Mouse (Mus musculus): Measurements from ENCODE around the gene Dclk2. TPM values are rescaled to one million over a fixed set of nuclear protein-coding genes. Genes with fewer than 3 reads are reported as not detected.

The Dclk2 gene
- polyA plus RNA-seq, 1 experiment from 2014 or later: 32.5 TPM

DNA sequence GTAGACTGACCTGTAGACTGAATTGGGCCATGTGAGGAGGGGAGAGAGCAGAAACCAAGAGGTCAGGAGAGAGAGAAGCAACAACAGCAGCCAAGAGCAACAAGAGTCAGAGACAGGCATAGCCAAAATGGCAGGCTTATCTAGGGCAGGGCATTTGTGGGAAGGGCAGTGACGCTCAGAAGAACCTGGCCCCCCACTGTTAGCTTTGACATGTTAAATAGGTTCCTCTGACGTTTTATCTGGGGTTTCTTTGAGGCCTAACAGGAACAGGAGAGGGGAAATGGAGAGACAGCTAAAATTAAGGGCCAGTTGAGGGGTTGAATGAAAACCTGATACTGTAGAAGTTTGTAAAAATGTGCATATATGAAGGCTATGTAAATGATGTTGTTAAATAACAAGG, 30.0 kb upstream of the Dclk2 start:
- no peak overlapping the region for H3K27ac ChIP-seq (ENCODE audit: low read depth, low read length)
- no peak overlapping the region for H3K9ac ChIP-seq (ENCODE audit: low read depth, low read length)
- H3K4me2 ChIP-seq (replicated peaks; ENCODE audit: low read depth, low read length): no peak overlapping the region
- H3K4me3 ChIP-seq (ENCODE audit: low read depth, low read length): no peak overlapping the region
- no peaks in the 10 kb centered on the region for H3K4me1 ChIP-seq (replicated peaks; ENCODE audit: control insufficient read depth, insufficient read depth, low read length)
- 24% methylated on average over 2 of the region's 2 CpGs for WGBS
- H3K36me3 ChIP-seq (ENCODE audit: control insufficient read depth, insufficient read depth, low read length): no peaks in the 10 kb centered on the region
- H3K27me3 ChIP-seq (ENCODE audit: control insufficient read depth, insufficient read depth, low read length): no peaks in the 10 kb centered on the region
- ATAC-seq (ENCODE audit: low FRiP score) (no peak), DNase-seq (ENCODE audit: low spot score) (no peak)
- no peaks in the 10 kb centered on the region for H3K9me3 ChIP-seq (ENCODE audit: control insufficient read depth, low read length)

DNA sequence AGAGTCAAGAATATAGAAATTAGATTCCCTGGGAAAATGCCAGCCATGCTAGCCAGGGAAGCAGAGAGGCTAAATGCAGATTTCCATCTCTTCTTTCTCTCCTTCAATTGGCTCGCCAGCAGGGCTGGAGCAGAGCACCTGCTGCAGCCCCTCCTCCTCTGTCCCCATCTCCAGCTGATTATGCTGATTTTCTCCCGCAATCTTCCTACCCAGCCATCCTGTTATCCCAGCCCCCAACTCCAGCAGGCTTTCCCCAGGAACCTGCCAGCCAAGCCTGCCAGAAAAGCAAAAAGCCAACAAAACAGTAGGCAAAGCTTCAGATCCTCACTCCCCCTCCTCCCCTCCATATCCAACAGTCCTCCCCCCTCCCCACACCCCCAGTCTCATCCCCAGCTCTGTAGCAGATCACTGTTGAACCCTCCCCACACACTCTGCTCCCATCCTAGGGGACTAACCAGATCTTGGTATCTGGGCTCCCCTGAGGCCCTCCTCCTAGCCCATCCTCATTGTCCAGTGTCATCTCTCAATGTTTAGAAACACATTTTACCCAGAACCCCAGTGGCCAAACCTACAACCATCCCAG, 15.7 kb upstream of the Dclk2 start:
- peak; percentile 51 for DNase-seq (ENCODE audit: low spot score)
- H3K27ac ChIP-seq (ENCODE audit: low read depth, low read length): 0 out of 2 replicates have a peak overlapping the region, but pooled peaks have one; percentile 2
- no peaks in the 10 kb centered on the region for H3K9me3 ChIP-seq (ENCODE audit: control insufficient read depth, low read length)
- no peaks in the 10 kb centered on the region for H3K4me1 ChIP-seq (replicated peaks; ENCODE audit: control insufficient read depth, insufficient read depth, low read length)
- H3K4me3 ChIP-seq (ENCODE audit: low read depth, low read length): no peak overlapping the region
- no peak overlapping the region for H3K9ac ChIP-seq (ENCODE audit: low read depth, low read length)
- no peak overlapping the region for H3K4me2 ChIP-seq (replicated peaks; ENCODE audit: low read depth, low read length)
- peak; percentile 84 for ATAC-seq (ENCODE audit: low FRiP score)
- no peaks in the 10 kb centered on the region for H3K36me3 ChIP-seq (ENCODE audit: control insufficient read depth, insufficient read depth, low read length)
- no peaks in the 10 kb centered on the region for H3K27me3 ChIP-seq (ENCODE audit: control insufficient read depth, insufficient read depth, low read length)
- WGBS: 11% methylated on average over 2 of the region's 2 CpGs

DNA sequence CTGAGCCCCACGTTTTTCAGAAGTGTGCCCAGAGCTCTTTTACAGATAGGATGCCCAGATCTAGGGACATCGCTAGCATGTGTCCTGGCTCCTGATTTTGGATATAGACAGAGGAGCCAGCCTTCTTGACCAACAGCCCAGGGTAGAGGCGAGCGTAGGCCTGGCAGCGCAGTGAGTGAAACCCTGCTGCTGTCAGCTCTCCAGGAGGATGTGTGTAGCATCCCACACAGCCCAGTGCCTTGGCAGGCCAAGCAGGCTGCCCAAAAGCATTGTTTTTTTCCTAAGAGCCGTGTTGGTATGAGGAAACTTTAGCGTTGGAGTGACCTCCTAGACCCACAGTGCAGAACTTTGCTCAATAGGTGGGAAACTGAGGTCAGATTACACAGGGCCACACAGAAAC, 12.8 kb upstream of the Dclk2 start:
- Histone ChIP-seq H3K36me3 (ENCODE audit: control insufficient read depth, insufficient read depth, low read length) (no peaks in the 10 kb centered on the region), H3K4me3 (ENCODE audit: low read depth, low read length) (no peak overlapping the region), H3K4me2 (replicated peaks; ENCODE audit: low read depth, low read length) (no peak overlapping the region), H3K27ac (ENCODE audit: low read depth, low read length) (no peak overlapping the region), H3K9me3 (ENCODE audit: control insufficient read depth, low read length) (no peaks in the 10 kb centered on the region), H3K9ac (ENCODE audit: low read depth, low read length) (no peak overlapping the region), H3K27me3 (ENCODE audit: control insufficient read depth, insufficient read depth, low read length) (no peaks in the 10 kb centered on the region), H3K4me1 (replicated peaks; ENCODE audit: control insufficient read depth, insufficient read depth, low read length) (no peaks in the 10 kb centered on the region)
- ATAC-seq (ENCODE audit: low FRiP score) (no peak), DNase-seq (ENCODE audit: low spot score) (no peak)
- WGBS: 83% methylated on average over 7 of the region's 7 CpGs

DNA sequence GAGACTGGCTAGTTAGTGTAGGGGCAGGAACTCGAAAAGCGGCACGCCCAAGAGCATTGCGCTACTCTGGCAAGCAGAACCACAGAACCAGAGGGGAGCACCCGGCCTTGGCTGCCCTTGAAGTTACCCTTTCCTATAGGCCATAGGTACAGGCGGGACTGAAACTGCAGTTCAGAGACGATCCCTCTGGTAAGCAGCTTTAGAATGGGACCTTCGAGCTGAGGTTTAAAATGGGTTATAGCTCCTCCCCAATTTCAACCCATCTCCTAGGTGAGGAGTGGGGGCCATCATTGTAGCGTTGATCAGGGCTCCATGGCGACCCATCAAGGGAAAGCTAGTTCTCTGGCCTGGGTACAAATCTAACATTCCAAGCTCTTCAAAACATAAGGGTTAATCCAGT, 3.0 kb upstream of the Dclk2 start:
- Histone ChIP-seq H3K27ac (ENCODE audit: low read depth, low read length) (no peak overlapping the region), H3K4me2 (replicated peaks; ENCODE audit: low read depth, low read length) (no peak overlapping the region), H3K4me1 (replicated peaks; ENCODE audit: control insufficient read depth, insufficient read depth, low read length) (peaks cover 1% of the 10 kb centered on the region; the same call in 1 of the 2 replicates), H3K9ac (ENCODE audit: low read depth, low read length) (no peak overlapping the region), H3K9me3 (ENCODE audit: control insufficient read depth, low read length) (no peaks in the 10 kb centered on the region), H3K27me3 (ENCODE audit: control insufficient read depth, insufficient read depth, low read length) (no peaks in the 10 kb centered on the region), H3K36me3 (ENCODE audit: control insufficient read depth, insufficient read depth, low read length) (no peaks in the 10 kb centered on the region), H3K4me3 (ENCODE audit: low read depth, low read length) (no peak overlapping the region)
- no peak for DNase-seq (ENCODE audit: low spot score)
- ATAC-seq (ENCODE audit: low FRiP score): no peak
- WGBS: 87% methylated on average over 10 of the region's 10 CpGs

DNA sequence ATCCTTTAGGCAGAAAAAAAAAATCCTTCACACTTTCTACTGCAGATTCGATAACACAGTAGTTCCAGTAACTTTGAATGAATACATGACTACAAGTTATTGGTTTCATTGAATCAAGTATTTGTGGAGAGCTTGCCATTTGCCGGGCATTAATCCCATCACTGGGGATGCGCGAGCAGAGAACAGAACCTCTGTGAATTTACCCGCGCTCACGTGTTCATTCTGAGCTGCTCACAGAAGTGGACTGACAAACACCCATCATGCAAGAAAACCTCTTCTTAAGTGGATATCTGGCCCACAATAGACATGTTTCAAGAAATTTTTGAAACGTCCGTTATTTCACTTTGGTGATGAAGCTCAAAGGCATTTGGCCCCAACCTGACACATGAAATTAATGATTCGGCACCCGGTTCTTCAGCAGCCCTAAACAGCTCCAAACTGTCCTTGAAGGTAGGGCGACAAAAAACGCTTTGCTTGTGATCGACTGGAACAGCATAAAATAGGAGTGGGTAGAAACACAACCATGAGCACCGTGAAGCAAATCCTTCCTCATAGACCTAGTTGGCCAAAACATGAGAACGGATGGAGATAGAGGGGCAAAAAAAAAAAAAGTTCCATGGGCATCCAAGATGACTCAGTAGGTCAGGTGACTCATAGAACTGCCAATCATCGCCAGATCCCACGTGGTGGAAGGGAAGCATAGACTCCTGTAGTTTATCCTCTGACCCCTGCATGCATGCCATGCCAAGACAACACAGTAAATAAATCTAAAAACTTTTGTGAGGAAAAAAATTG, 726 bp upstream of the Dclk2 start:
- Histone ChIP-seq H3K9ac (ENCODE audit: low read depth, low read length) (no peak overlapping the region), H3K27me3 (ENCODE audit: control insufficient read depth, insufficient read depth, low read length) (no peaks in the 10 kb centered on the region), H3K27ac (ENCODE audit: low read depth, low read length) (no peak overlapping the region), H3K4me2 (replicated peaks; ENCODE audit: low read depth, low read length) (peak overlapping the region; percentile 71), H3K9me3 (ENCODE audit: control insufficient read depth, low read length) (no peaks in the 10 kb centered on the region), H3K4me1 (replicated peaks; ENCODE audit: control insufficient read depth, insufficient read depth, low read length) (peaks cover 4% of the 10 kb centered on the region; the same call in 1 of the 2 replicates), H3K4me3 (ENCODE audit: low read depth, low read length) (no peak overlapping the region), H3K36me3 (ENCODE audit: control insufficient read depth, insufficient read depth, low read length) (no peaks in the 10 kb centered on the region)
- 69% methylated on average over 18 of the region's 18 CpGs for WGBS
- ATAC-seq (ENCODE audit: low FRiP score) (no peak), DNase-seq (ENCODE audit: low spot score) (peak; percentile 27)

DNA sequence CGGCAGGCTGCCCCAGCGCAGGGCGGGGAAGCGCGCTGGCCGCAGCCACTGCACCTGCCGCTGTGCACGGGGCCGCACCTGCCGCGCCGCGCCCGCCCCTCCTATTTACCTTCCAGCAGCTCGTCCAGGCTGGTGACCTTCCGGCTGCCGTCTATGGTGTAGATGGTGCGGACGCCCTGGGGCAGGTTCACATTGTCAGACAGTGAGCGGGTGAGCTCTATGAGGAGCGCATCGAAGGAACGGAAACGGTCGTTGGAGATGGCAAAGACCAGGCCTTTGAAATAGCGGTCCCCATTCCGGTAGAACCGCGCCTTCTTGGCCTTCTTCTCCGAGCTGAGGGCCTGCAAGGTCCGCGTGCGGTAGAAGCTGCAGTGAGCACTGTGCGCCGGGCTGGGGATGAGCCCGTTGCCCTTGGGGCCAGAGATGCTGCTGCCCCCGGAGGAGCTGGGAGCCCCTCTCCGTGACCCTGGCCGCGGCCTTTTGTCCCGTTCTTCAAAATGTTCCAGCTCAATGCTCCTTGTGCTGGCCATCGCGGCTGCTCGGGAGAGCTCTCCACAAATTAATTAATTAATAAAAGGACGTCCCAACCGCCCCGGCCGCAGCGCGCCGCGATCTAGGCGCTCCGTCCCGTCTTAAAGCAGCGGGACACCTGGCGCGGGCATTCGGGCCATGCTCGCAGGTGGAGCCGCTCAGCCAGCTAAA, 860 bp downstream of the Dclk2 start:
- 0% methylated on average over 61 of the region's 61 CpGs for WGBS
- Histone ChIP-seq H3K9me3 (ENCODE audit: control insufficient read depth, low read length) (no peaks in the 10 kb centered on the region), H3K4me3 (ENCODE audit: low read depth, low read length) (peak overlapping the region; percentile 89), H3K9ac (ENCODE audit: low read depth, low read length) (peak overlapping the region; percentile 90), H3K27me3 (ENCODE audit: control insufficient read depth, insufficient read depth, low read length) (no peaks in the 10 kb centered on the region), H3K4me1 (replicated peaks; ENCODE audit: control insufficient read depth, insufficient read depth, low read length) (peaks cover 4% of the 10 kb centered on the region; the same call in 1 of the 2 replicates), H3K27ac (ENCODE audit: low read depth, low read length) (peak overlapping the region; percentile 91), H3K4me2 (replicated peaks; ENCODE audit: low read depth, low read length) (peak overlapping the region; percentile 71), H3K36me3 (ENCODE audit: control insufficient read depth, insufficient read depth, low read length) (no peaks in the 10 kb centered on the region)
- peak; percentile 72 for ATAC-seq (ENCODE audit: low FRiP score)
- peak; percentile 81 for DNase-seq (ENCODE audit: low spot score)

DNA sequence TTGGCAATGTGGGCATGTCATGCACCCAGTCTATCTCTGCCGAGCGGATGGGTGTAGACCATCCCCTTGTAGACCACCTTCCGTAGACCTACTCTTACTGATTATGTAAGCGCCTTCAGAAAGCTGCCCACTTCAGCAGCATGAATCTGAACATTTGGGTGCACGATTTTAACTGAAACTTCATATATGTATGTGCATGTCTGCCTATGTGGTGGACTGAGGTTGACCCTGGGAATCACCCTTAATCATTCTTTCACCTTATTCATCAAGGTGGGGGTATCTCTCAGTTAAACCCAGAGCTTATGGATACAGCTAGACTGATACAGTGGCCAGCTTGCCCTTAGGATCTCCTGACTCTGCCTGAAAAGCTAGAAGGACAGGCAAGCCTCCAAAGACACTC, 3.6 kb downstream of the Dclk2 start:
- H3K4me2 ChIP-seq (replicated peaks; ENCODE audit: low read depth, low read length): no peak overlapping the region
- no peaks in the 10 kb centered on the region for H3K9me3 ChIP-seq (ENCODE audit: control insufficient read depth, low read length)
- no peak overlapping the region for H3K9ac ChIP-seq (ENCODE audit: low read depth, low read length)
- H3K27me3 ChIP-seq (ENCODE audit: control insufficient read depth, insufficient read depth, low read length): no peaks in the 10 kb centered on the region
- no peak for DNase-seq (ENCODE audit: low spot score)
- H3K4me3 ChIP-seq (ENCODE audit: low read depth, low read length): no peak overlapping the region
- no peak overlapping the region for H3K27ac ChIP-seq (ENCODE audit: low read depth, low read length)
- ATAC-seq (ENCODE audit: low FRiP score): no peak
- WGBS: 98% methylated on average over 5 of the region's 5 CpGs
- H3K4me1 ChIP-seq (replicated peaks; ENCODE audit: control insufficient read depth, insufficient read depth, low read length): peaks cover 4% of the 10 kb centered on the region; the same call in 1 of the 2 replicates
- no peaks in the 10 kb centered on the region for H3K36me3 ChIP-seq (ENCODE audit: control insufficient read depth, insufficient read depth, low read length)

DNA sequence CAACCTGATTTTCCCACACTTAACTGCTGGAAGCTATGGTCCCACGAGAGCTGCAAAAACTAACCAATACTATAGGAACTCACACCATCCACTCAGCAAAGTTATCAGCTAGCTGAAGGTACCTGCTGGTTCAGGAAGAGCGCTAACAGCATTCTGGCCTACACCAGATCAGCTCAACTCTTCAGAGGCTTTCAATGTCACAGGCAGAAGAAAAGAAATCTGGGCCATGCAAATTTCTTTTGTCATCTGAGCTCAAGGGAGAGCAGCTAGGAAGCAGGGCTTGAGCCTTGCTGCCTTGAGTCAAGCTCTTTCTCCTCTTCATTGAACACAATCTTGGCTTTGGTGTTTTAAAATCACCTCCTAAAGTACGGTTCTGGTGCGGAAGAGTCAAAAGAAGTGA, 4.0 kb downstream of the Dclk2 start:
- Histone ChIP-seq H3K27me3 (ENCODE audit: control insufficient read depth, insufficient read depth, low read length) (no peaks in the 10 kb centered on the region), H3K9me3 (ENCODE audit: control insufficient read depth, low read length) (no peaks in the 10 kb centered on the region), H3K4me3 (ENCODE audit: low read depth, low read length) (no peak overlapping the region), H3K4me2 (replicated peaks; ENCODE audit: low read depth, low read length) (no peak overlapping the region), H3K4me1 (replicated peaks; ENCODE audit: control insufficient read depth, insufficient read depth, low read length) (peaks cover 4% of the 10 kb centered on the region; the same call in 1 of the 2 replicates), H3K27ac (ENCODE audit: low read depth, low read length) (no peak overlapping the region), H3K9ac (ENCODE audit: low read depth, low read length) (no peak overlapping the region), H3K36me3 (ENCODE audit: control insufficient read depth, insufficient read depth, low read length) (no peaks in the 10 kb centered on the region)
- ATAC-seq (ENCODE audit: low FRiP score) (no peak), DNase-seq (ENCODE audit: low spot score) (no peak)
- 93% methylated on average over 4 of the region's 4 CpGs for WGBS

All from hindbrain, embryonic 11.5 days (tissue).